Mouse (Mus musculus) neural tube, embryonic 14.5 days (tissue): ENCODE results near the gene Efl1. TPM values are rescaled to one million over a fixed set of nuclear protein-coding genes. Genes with fewer than 3 reads are reported as not detected.

Source experiments
- ATAC-seq: fragments of 200-750 bp; cut with Nextera tagmentation; 2 replicates; pipeline ENCODE4 v1.8.0; 2017; ENCODE audit warnings: low read depth, mild to moderate bottlenecking, moderate TSS enrichment, moderate library complexity
- H3K27ac ChIP-seq: fragments of 300-500 bp; sonication (generic); 2 replicates; pipeline ENCODE4 v1.5.1; 2014; ENCODE audit warnings: low read depth, mild to moderate bottlenecking, control low read depth, low read length, moderate library complexity, mixed read lengths
- H3K27me3 ChIP-seq: fragments of 300-500 bp; sonication (generic); 2 replicates; pipeline ENCODE4 v1.6.1; 2014; ENCODE audit warnings: low read length; ENCODE audit not compliant: control insufficient read depth, insufficient read depth
- H3K36me3 ChIP-seq: fragments of 300-500 bp; sonication (generic); 2 replicates; pipeline ENCODE4 v1.6.1; 2014; ENCODE audit warnings: low read length, mixed read lengths; ENCODE audit not compliant: control insufficient read depth, insufficient read depth
- H3K4me1 ChIP-seq: fragments of 300-500 bp; sonication (generic); 2 replicates; pipeline ENCODE4 v1.6.1; 2014; ENCODE audit warnings: low read length; ENCODE audit not compliant: control insufficient read depth, insufficient read depth
- H3K4me2 ChIP-seq: fragments of 300-500 bp; sonication (generic); 2 replicates; pipeline ENCODE4 v1.6.1; 2014; ENCODE audit warnings: mild to moderate bottlenecking, low read depth, low read length, control low read depth
- H3K4me3 ChIP-seq: fragments of 300-500 bp; sonication (generic); 2 replicates; pipeline ENCODE4 v1.5.1; 2014; ENCODE audit warnings: low read depth, low read length, control low read depth, mixed read lengths
- H3K9ac ChIP-seq: fragments of 300-500 bp; sonication (generic); replicated peaks from 2 replicates; pipeline ENCODE4 v1.6.1; 2014; ENCODE audit warnings: low read depth, mild to moderate bottlenecking, control low read depth, low read length, mixed read lengths
- H3K9me3 ChIP-seq: fragments of 300-500 bp; sonication (generic); 2 replicates; pipeline ENCODE4 v1.6.1; 2016; ENCODE audit warnings: low read length; ENCODE audit not compliant: control insufficient read depth
- whole genome bisulfite sequencing: fragments of 180-500 bp; shearing (Covaris S2); extraction: QIAGEN DNeasy Blood & Tissue Kit; methylation state at CpG from one replicate; pipeline ENCODE4 v1.1.7; 2014; 5-methylcytosine and 5-hydroxymethylcytosine counted together
- polyA plus RNA-seq: library from polyadenylated mRNA; unstranded; fragments of >200 nt; fragmentation: Nextera tagmentation; extraction: Ambion mirVana; gene quantifications from 2 replicates; pipeline ENCODE4 v1.2.1, GENCODE M21; 2014

The Efl1 gene
- polyA plus RNA-seq, 1 experiment from 2014 or later: 28.1 TPM

- Histone ChIP-seq H3K9ac (peak overlapping the region; percentile 17; the same call in 1 of the 2 replicates), H3K4me2 (0 out of 2 replicates have a peak overlapping the region, but pooled peaks have one; percentile 0), H3K4me1 (peaks cover 14% of the 10 kb centered on the region; the same call in 1 of the 2 replicates), H3K4me3 (no peak overlapping the region), H3K27me3 (no peaks in the 10 kb centered on the region), H3K9me3 (no peaks in the 10 kb centered on the region), H3K27ac (peak overlapping the region; percentile 84; the same call in 1 of the 2 replicates), H3K36me3 (no peaks in the 10 kb centered on the region)
- WGBS: 40% methylated on average over 7 of the region's 7 CpGs
- peak; percentile 94 for ATAC-seq
Measured at GRCm38 (mm10) chr7:82715210-82715911, 66.9 kb downstream of the Efl1 start.

GRCm38 (mm10) chr7:82715912-82716601, 67.6 kb downstream of the Efl1 start:
- Histone ChIP-seq H3K4me2 (peak overlapping the region; percentile 0; the same call in 1 of the 2 replicates), H3K9ac (peak overlapping the region; percentile 17; the same call in 1 of the 2 replicates), H3K36me3 (no peaks in the 10 kb centered on the region), H3K27ac (peak overlapping the region; percentile 84), H3K4me3 (no peak overlapping the region), H3K9me3 (no peaks in the 10 kb centered on the region), H3K4me1 (peaks cover 14% of the 10 kb centered on the region; the same call in 1 of the 2 replicates), H3K27me3 (no peaks in the 10 kb centered on the region)
- 13% methylated on average over 8 of the region's 8 CpGs for whole genome bisulfite sequencing
- ATAC-seq: peak; percentile 39

GRCm38 (mm10) chr7:82719285-82719684, 70.9 kb downstream of the Efl1 start:
- H3K4me1 ChIP-seq: peaks cover 14% of the 10 kb centered on the region; the same call in 1 of the 2 replicates
- H3K9me3 ChIP-seq: no peaks in the 10 kb centered on the region
- peak; percentile 16; the same call in 1 of the 2 replicates for ATAC-seq
- no peak overlapping the region for H3K27ac ChIP-seq
- no peak overlapping the region for H3K4me3 ChIP-seq
- H3K36me3 ChIP-seq: no peaks in the 10 kb centered on the region
- H3K27me3 ChIP-seq: no peaks in the 10 kb centered on the region
- 66% methylated on average over 5 of the region's 5 CpGs for WGBS
- no peak overlapping the region for H3K4me2 ChIP-seq
- no peak overlapping the region for H3K9ac ChIP-seq

- Histone ChIP-seq H3K4me1 (peaks cover 14% of the 10 kb centered on the region; the same call in 1 of the 2 replicates), H3K9me3 (no peaks in the 10 kb centered on the region), H3K4me3 (no peak overlapping the region), H3K4me2 (no peak overlapping the region), H3K27ac (no peak overlapping the region), H3K36me3 (no peaks in the 10 kb centered on the region), H3K9ac (no peak overlapping the region), H3K27me3 (no peaks in the 10 kb centered on the region)
- ATAC-seq: no peak
- WGBS: 63% methylated on average over 5 of the region's 5 CpGs
Measured at GRCm38 (mm10) chr7:82719740-82720139, 71.3 kb downstream of the Efl1 start.

GRCm38 (mm10) chr7:82720501-82720900, 72.1 kb downstream of the Efl1 start:
- Histone ChIP-seq H3K4me3 (no peak overlapping the region), H3K27ac (no peak overlapping the region), H3K4me1 (peaks cover 14% of the 10 kb centered on the region; the same call in 1 of the 2 replicates), H3K9me3 (no peaks in the 10 kb centered on the region), H3K36me3 (no peaks in the 10 kb centered on the region), H3K9ac (no peak overlapping the region), H3K27me3 (no peaks in the 10 kb centered on the region), H3K4me2 (no peak overlapping the region)
- ATAC-seq: no peak
- 75% methylated on average over 7 of the region's 7 CpGs for WGBS

- WGBS: 59% methylated on average over 7 of the region's 7 CpGs
- ATAC-seq: no peak
- H3K9me3 ChIP-seq: no peaks in the 10 kb centered on the region
- H3K4me2 ChIP-seq: no peak overlapping the region
- H3K4me3 ChIP-seq: no peak overlapping the region
- H3K36me3 ChIP-seq: no peaks in the 10 kb centered on the region
- no peak overlapping the region for H3K27ac ChIP-seq
- H3K27me3 ChIP-seq: no peaks in the 10 kb centered on the region
- peaks cover 12% of the 10 kb centered on the region; the same call in 1 of the 2 replicates for H3K4me1 ChIP-seq
- no peak overlapping the region for H3K9ac ChIP-seq
Measured at GRCm38 (mm10) chr7:82720906-82721305, 72.5 kb downstream of the Efl1 start.

GRCm38 (mm10) chr7:82722486-82723123, 74.2 kb downstream of the Efl1 start:
- no peaks in the 10 kb centered on the region for H3K36me3 ChIP-seq
- no peak for ATAC-seq
- 85% methylated on average over 7 of the region's 7 CpGs for WGBS
- H3K4me3 ChIP-seq: no peak overlapping the region
- H3K27ac ChIP-seq: no peak overlapping the region
- no peaks in the 10 kb centered on the region for H3K27me3 ChIP-seq
- no peak overlapping the region for H3K4me2 ChIP-seq
- H3K4me1 ChIP-seq: no peaks in the 10 kb centered on the region
- no peaks in the 10 kb centered on the region for H3K9me3 ChIP-seq
- no peak overlapping the region for H3K9ac ChIP-seq

- H3K4me3 ChIP-seq: no peak overlapping the region
- H3K9ac ChIP-seq: no peak overlapping the region
- no peaks in the 10 kb centered on the region for H3K36me3 ChIP-seq
- no peak for ATAC-seq
- no peak overlapping the region for H3K27ac ChIP-seq
- no peak overlapping the region for H3K4me2 ChIP-seq
- H3K4me1 ChIP-seq: no peaks in the 10 kb centered on the region
- 75% methylated on average over 7 of the region's 7 CpGs for WGBS
- no peaks in the 10 kb centered on the region for H3K9me3 ChIP-seq
- H3K27me3 ChIP-seq: no peaks in the 10 kb centered on the region
Measured at GRCm38 (mm10) chr7:82723151-82723871, 74.9 kb downstream of the Efl1 start.
